Mouse (Mus musculus) CH12.LX (cell line): ENCODE measurements around the gene Cd209e.

Source experiments
- CHD1 ChIP-seq: IDR thresholded peaks from 2 replicates; pipeline ENCODE4 v1.6.1; 2012; ENCODE audit warnings: low read depth, low read length, improper control_type of control experiment, inconsistent platforms
- HCFC1 ChIP-seq: IDR thresholded peaks from 2 replicates; pipeline ENCODE4 v1.6.1; 2012; ENCODE audit warnings: low read depth, mild to moderate bottlenecking, inconsistent platforms, low read length, improper control_type of control experiment
- KAT2A ChIP-seq: IDR thresholded peaks from 2 replicates; pipeline ENCODE4 v1.6.1; 2012; ENCODE audit warnings: low read length, improper control_type of control experiment, inconsistent platforms; ENCODE audit not compliant: insufficient replicate concordance
- MAZ ChIP-seq: IDR thresholded peaks from 2 replicates; pipeline ENCODE4 v1.6.1; 2012; ENCODE audit warnings: low read depth, mild to moderate bottlenecking, inconsistent platforms, low read length, improper control_type of control experiment, moderate library complexity
- POLR2A ChIP-seq: IDR thresholded peaks from 2 replicates; pipeline ENCODE4 v1.6.1; 2011; ENCODE audit warnings: low read depth, mild to moderate bottlenecking, improper control_type of control experiment, low read length
- RAD21 ChIP-seq: IDR thresholded peaks from 2 replicates; pipeline ENCODE4 v1.6.1; 2011; ENCODE audit warnings: low read depth, mild to moderate bottlenecking, low read length, improper control_type of control experiment, moderate library complexity

DNA sequence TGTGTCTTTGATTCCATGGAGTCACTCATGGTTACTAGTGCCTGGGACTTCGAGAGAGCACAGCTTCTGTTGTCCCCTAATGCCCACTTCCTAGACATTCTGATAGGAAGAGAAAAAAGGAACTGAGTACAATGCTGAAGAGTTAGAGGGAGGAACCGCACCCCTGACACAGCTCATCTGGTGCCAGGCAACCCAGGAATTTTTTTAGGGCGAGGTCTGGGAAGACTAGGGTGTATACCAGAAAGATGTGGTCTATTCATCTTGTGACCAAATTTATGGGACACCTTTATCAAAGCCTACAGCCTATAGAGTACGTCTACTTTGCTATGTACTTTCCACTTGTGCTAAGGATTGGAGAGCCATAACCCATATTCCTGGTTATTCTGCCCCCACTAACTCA, 24.3 kb upstream of the Cd209e start, which contains the start of gene Cd209d:
- no peak for TF ChIP-seq HCFC1
- TF ChIP-seq RAD21 = no peak
- no peak for TF ChIP-seq MAZ
- no peak for TF ChIP-seq KAT2A
- TF ChIP-seq CHD1 = no peak
- no peak for TF ChIP-seq POLR2A
